Mouse (Mus musculus) myocyte (in vitro differentiated cells): Measurements from ENCODE around the gene Asb7. TPM values are rescaled to one million over a fixed set of nuclear protein-coding genes. Genes with fewer than 3 reads are reported as not detected.
A peak's percentile ranks its signal among the peaks of the same experiment; 100 is the strongest.

Source experiments
- H3K27me3 ChIP-seq: one replicate; pipeline ENCODE4 v1.6.1; 2011; ENCODE audit not compliant: control insufficient read depth, insufficient read depth, insufficient read length
- H3K36me3 ChIP-seq: one replicate; pipeline ENCODE4 v1.6.1; 2011; ENCODE audit not compliant: control insufficient read depth, insufficient read depth
- H3K4me2 ChIP-seq: one replicate; pipeline ENCODE4 v1.6.1; 2011; ENCODE audit warnings: low read depth, control low read depth
- H3K4me3 ChIP-seq: one replicate; pipeline ENCODE4 v1.5.1; 2011; ENCODE audit warnings: mild to moderate bottlenecking, control low read depth, moderate library complexity
- H3K79me2 ChIP-seq: one replicate; pipeline ENCODE4 v1.6.1; 2011; ENCODE audit not compliant: control insufficient read depth, insufficient read depth
- H3ac ChIP-seq: one replicate; pipeline ENCODE4 v1.6.1; 2011; ENCODE audit not compliant: control insufficient read depth, insufficient read length
- CEBPB ChIP-seq: IDR thresholded peaks from 2 replicates; pipeline ENCODE4 v1.6.1; 2011; ENCODE audit warnings: mild to moderate bottlenecking, moderate library complexity; ENCODE audit not compliant: poor library complexity, insufficient read depth, severe bottlenecking
- E2F4 ChIP-seq: IDR thresholded peaks from one replicate; pipeline ENCODE4 v1.6.1; 2011; ENCODE audit warnings: mild to moderate bottlenecking, control low read depth, moderate library complexity; ENCODE audit not compliant: insufficient read depth
- MAX ChIP-seq: IDR thresholded peaks from one replicate; pipeline ENCODE4 v1.6.1; 2011; ENCODE audit warnings: low read depth, mild to moderate bottlenecking, control low read depth
- MYOD1 ChIP-seq, 3 experiments: IDR thresholded peaks; one replicate each; pipeline ENCODE4 v1.6.1; 2011; ENCODE audit warnings: control low read depth in 2 of 3, low read depth in 2 of 3, mild to moderate bottlenecking in 2 of 3, moderate library complexity in 1 of 3; ENCODE audit not compliant: insufficient read length in 2 of 3, control insufficient read depth in 1 of 3
- MYOG ChIP-seq, 3 experiments: IDR thresholded peaks; one replicate each; pipeline ENCODE4 v1.6.1; 2011; ENCODE audit warnings: control low read depth in 2 of 3, low read depth in 2 of 3, mild to moderate bottlenecking in 2 of 3; ENCODE audit not compliant: insufficient read length in 2 of 3, control insufficient read depth in 1 of 3, insufficient read depth in 1 of 3
- POLR2A ChIP-seq: IDR thresholded peaks from one replicate; pipeline ENCODE4 v1.6.1; 2011; ENCODE audit warnings: low read depth, mild to moderate bottlenecking, control low read depth, moderate library complexity; ENCODE audit not compliant: insufficient read length
- POLR2AphosphoS2 ChIP-seq: IDR thresholded peaks from one replicate; pipeline ENCODE4 v1.6.1; 2011; ENCODE audit warnings: low read depth, control low read depth; ENCODE audit not compliant: insufficient read length
- REST ChIP-seq: IDR thresholded peaks from one replicate; pipeline ENCODE4 v1.6.1; 2011; ENCODE audit warnings: mild to moderate bottlenecking, control low read depth, moderate library complexity; ENCODE audit not compliant: insufficient read depth, insufficient read length
- SRF ChIP-seq: IDR thresholded peaks from one replicate; pipeline ENCODE4 v1.6.1; 2011; ENCODE audit warnings: low read depth; ENCODE audit not compliant: control insufficient read depth, insufficient read length
- TCF12 ChIP-seq: IDR thresholded peaks from one replicate; pipeline ENCODE4 v1.6.1; 2011; ENCODE audit warnings: mild to moderate bottlenecking, control low read depth; ENCODE audit not compliant: poor library complexity, insufficient read depth, severe bottlenecking
- TCF3 ChIP-seq: IDR thresholded peaks from one replicate; pipeline ENCODE4 v1.6.1; 2011; ENCODE audit warnings: low read depth, control low read depth; ENCODE audit not compliant: insufficient read length
- USF1 ChIP-seq: IDR thresholded peaks from one replicate; pipeline ENCODE4 v1.6.1; 2011; ENCODE audit warnings: low read depth, mild to moderate bottlenecking, control low read depth, moderate library complexity
- polyA plus RNA-seq: library from polyadenylated mRNA; unstranded; fragments of >200 nt; fragmentation: generic; extraction: Trizol; gene quantifications from one replicate; pipeline ENCODE4 v1.2.1, GENCODE M21; 2012; ENCODE audit warnings: missing spikeins

Asb7 gene
- polyA plus RNA-seq = 4.8 TPM

DNA sequence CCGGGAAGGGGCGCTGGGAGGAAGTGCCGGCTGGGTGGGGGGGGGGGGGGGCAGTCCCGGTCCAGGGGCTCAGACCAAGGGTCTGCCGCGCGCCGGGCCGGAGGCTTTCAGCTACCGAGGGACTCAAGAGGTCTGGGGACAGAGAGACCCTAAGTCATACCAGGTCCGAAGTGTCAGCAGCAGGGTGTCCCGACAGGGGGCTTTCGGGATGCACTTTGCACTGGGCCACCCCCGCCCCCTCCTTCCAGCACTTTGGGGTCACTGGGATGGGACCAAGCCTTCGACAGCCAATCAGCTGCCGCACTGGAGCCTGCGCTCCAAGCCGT, at the start of gene Asb7:
Asb7 (minus strand) TSS at position 303 of the 326 bp plus-strand sequence.
- Histone ChIP-seq H3K4me3 (peak within 1 kb of the TSS; percentile 62), H3K4me2 (peak within 1 kb of the TSS; percentile 99), H3K27me3 (no peaks in the 10 kb centered on the region), H3K79me2 (peaks cover 32% of the 10 kb centered on the region), H3K36me3 (peaks cover 7% of the 10 kb centered on the region), H3ac (peak within 1 kb of the TSS; percentile 96)
- TF ChIP-seq TCF12 (no peak), POLR2AphosphoS2 (peak; percentile 20), POLR2A (peak; percentile 51)

DNA sequence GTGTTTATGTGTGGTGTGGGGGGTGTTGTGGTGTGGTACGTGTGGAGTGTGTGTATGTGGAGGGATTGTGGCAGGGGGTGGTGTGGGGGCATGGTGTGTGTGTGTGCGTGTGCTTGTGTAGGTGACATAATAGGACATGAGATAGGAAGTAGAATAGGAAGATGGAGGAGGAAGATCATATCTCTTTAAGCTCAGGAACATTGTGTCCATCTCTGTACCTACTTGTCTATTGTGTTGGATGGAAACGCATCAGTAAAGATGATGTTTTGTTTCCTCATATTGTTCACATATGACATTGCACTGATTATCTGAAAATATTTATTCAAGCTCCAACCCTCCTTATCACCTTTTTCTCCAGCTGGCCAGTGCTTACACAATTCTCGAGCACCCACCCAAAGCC, 48.0 kb upstream of the Asb7 start:
- Histone ChIP-seq H3K27me3 (no peaks in the 10 kb centered on the region), H3K4me3 (no peak overlapping the region), H3K36me3 (no peaks in the 10 kb centered on the region), H3K79me2 (no peaks in the 10 kb centered on the region), H3ac (no peak overlapping the region), H3K4me2 (no peak overlapping the region)
- no peak for TF ChIP-seq TCF3
- TF ChIP-seq USF1 = no peak
- TF ChIP-seq MAX = no peak
- TF ChIP-seq POLR2A = no peak
- TF ChIP-seq CEBPB = no peak
- TF ChIP-seq MYOD1 (IDR thresholded peaks at IDR 0.05; ENCODE audit: control insufficient read depth in 1 of 3, insufficient read length in 2 of 3, low read depth in 2 of 3) = no peak
- no peak for TF ChIP-seq REST
- no peak for TF ChIP-seq MYOG (IDR thresholded peaks at IDR 0.05; ENCODE audit: control insufficient read depth in 1 of 3, insufficient read depth in 1 of 3, insufficient read length in 2 of 3, low read depth in 2 of 3)
- TF ChIP-seq POLR2AphosphoS2 = no peak
- no peak for TF ChIP-seq TCF12
- no peak for TF ChIP-seq SRF
- no peak for TF ChIP-seq E2F4

- Histone ChIP-seq H3K27me3 (no peaks in the 10 kb centered on the region), H3K4me3 (no peak overlapping the region), H3K4me2 (no peak overlapping the region), H3K79me2 (no peaks in the 10 kb centered on the region), H3ac (no peak overlapping the region), H3K36me3 (no peaks in the 10 kb centered on the region)
- TF ChIP-seq POLR2A = no peak
These were observed 45.6 kb upstream of the Asb7 start for GRCm38 (mm10) chr7:66734993-66735392.

GRCm38 (mm10) chr7:66734466-66734865, 45.1 kb upstream of the Asb7 start:
- TF ChIP-seq SRF (no peak), REST (no peak), POLR2A (no peak), MYOD1 (IDR thresholded peaks at IDR 0.05; ENCODE audit: control insufficient read depth in 1 of 3, insufficient read length in 2 of 3, low read depth in 2 of 3) (no peak), USF1 (no peak), CEBPB (no peak), MAX (no peak), MYOG (IDR thresholded peaks at IDR 0.05; ENCODE audit: control insufficient read depth in 1 of 3, insufficient read depth in 1 of 3, insufficient read length in 2 of 3, low read depth in 2 of 3) (no peak), POLR2AphosphoS2 (no peak), TCF3 (no peak), E2F4 (no peak), TCF12 (no peak)
- H3K4me3 ChIP-seq = no peak overlapping the region
- no peaks in the 10 kb centered on the region for H3K27me3 ChIP-seq

GRCm38 (mm10) chr7:66733882-66734281, 44.5 kb upstream of the Asb7 start:
- no peak for TF ChIP-seq TCF3
- H3K27me3 ChIP-seq = no peaks in the 10 kb centered on the region
- H3ac ChIP-seq = no peak overlapping the region
- H3K36me3 ChIP-seq = no peaks in the 10 kb centered on the region
- no peaks in the 10 kb centered on the region for H3K79me2 ChIP-seq
- no peak overlapping the region for H3K4me3 ChIP-seq
- H3K4me2 ChIP-seq = no peak overlapping the region

More at GRCm38 (mm10) chr7:66734466-66734865, 45.1 kb upstream of the Asb7 start:
- no peak overlapping the region for H3K4me2 ChIP-seq
- H3K79me2 ChIP-seq = no peaks in the 10 kb centered on the region
- H3ac ChIP-seq = no peak overlapping the region
- no peaks in the 10 kb centered on the region for H3K36me3 ChIP-seq

DNA sequence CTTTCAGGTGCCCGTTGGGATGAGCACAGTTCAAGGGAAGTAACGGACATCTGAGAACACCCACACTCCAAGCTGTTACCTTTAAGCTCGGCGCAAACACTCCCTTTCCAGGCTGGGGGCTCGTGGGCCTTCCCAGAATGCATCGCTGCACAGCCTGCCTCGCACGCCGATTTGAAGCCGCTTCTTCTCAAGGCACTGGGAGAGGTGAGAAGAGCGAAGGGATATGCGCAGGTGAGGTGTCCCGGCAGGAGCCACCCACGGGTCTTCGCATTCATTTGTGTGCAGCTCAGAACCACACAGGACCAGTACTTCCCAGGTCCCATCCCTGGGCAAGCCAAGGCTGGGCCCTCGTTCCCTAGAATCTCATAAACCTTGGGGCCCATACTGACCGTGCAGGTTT, 44.0 kb upstream of the Asb7 start:
- TF ChIP-seq TCF12 (no peak), TCF3 (no peak), POLR2AphosphoS2 (no peak), SRF (no peak), E2F4 (no peak), MAX (no peak), MYOD1 (IDR thresholded peaks at IDR 0.05; ENCODE audit: control insufficient read depth in 1 of 3, insufficient read length in 2 of 3, low read depth in 2 of 3) (no peak), USF1 (no peak), REST (no peak), MYOG (IDR thresholded peaks at IDR 0.05; ENCODE audit: control insufficient read depth in 1 of 3, insufficient read depth in 1 of 3, insufficient read length in 2 of 3, low read depth in 2 of 3) (no peak), CEBPB (no peak), POLR2A (no peak)
- Histone ChIP-seq H3K4me2 (no peak overlapping the region), H3ac (no peak overlapping the region), H3K4me3 (no peak overlapping the region), H3K27me3 (no peaks in the 10 kb centered on the region), H3K36me3 (no peaks in the 10 kb centered on the region), H3K79me2 (no peaks in the 10 kb centered on the region)
